Mouse (Mus musculus) mouse embryonic stem cell (cell line): ENCODE measurements around the gene Fsd1.

Experiments
- in situ Hi-C, 2 experiments: fragments of 300-500 bp; cut with MboI; formaldehyde crosslinking; loops; 1 replicate in 1 of 2; 3 replicates in 1 of 2; pipeline ENCODE4 v1.14.3; 2019 to 2020; ENCODE audit warnings: low sequenced_read_pairs in 2 of 2, low pct_unique_long_range_greater_than_20kb in 1 of 2, mixed read lengths in 1 of 2; ENCODE audit not compliant: unreplicated experiment in 1 of 2

Gene Fsd1

GRCm38 (mm10) chr17:55959946-55960740 lies 26.2 kb upstream of the Fsd1 start:
- in situ Hi-C loops: no loop called here

GRCm38 (mm10) chr17:55960791-55961190 lies 25.5 kb upstream of the Fsd1 start:
- in situ Hi-C loops: no loop called here

GRCm38 (mm10) chr17:55961631-55962030 lies 24.7 kb upstream of the Fsd1 start:
- in situ Hi-C loops: no loop called here

- in situ Hi-C loops: no loop called here
Measured at GRCm38 (mm10) chr17:55963171-55963570, 23.1 kb upstream of the Fsd1 start.

GRCm38 (mm10) chr17:55964496-55964895 lies 21.8 kb upstream of the Fsd1 start:
- in situ Hi-C loops: no loop called here

GRCm38 (mm10) chr17:55964996-55965395 lies 21.3 kb upstream of the Fsd1 start:
- in situ Hi-C loops: no loop called here

- in situ Hi-C loops: no loop called here
Measured at GRCm38 (mm10) chr17:55967186-55967585, 19.1 kb upstream of the Fsd1 start.

- in situ Hi-C loops: no loop called here
Measured at GRCm38 (mm10) chr17:55968210-55968609, 18.1 kb upstream of the Fsd1 start.

- in situ Hi-C loops: no loop called here
Measured at GRCm38 (mm10) chr17:55969560-55969959, 16.7 kb upstream of the Fsd1 start.

- in situ Hi-C loops: no loop called here
Measured at GRCm38 (mm10) chr17:55969966-55970891, 16.1 kb upstream of the Fsd1 start, which contains the start of gene Shd. Shd (plus strand) TSS chr17:55970467.

GRCm38 (mm10) chr17:55971453-55971852 lies 14.9 kb upstream of the Fsd1 start:
- in situ Hi-C loops: no loop called here

GRCm38 (mm10) chr17:55976255-55976862 lies 9.9 kb upstream of the Fsd1 start:
- in situ Hi-C loops: no loop called here

GRCm38 (mm10) chr17:55977301-55977700 lies 9.0 kb upstream of the Fsd1 start:
- in situ Hi-C loops: no loop called here

GRCm38 (mm10) chr17:55990278-55990898 lies 4.1 kb downstream of the Fsd1 start:
- in situ Hi-C loops: no loop called here

- in situ Hi-C loops: no loop called here
Measured at GRCm38 (mm10) chr17:55996007-55996406, 9.7 kb downstream of the Fsd1 start.

GRCm38 (mm10) chr17:55999794-56000499 lies 13.6 kb downstream of the Fsd1 start:
- in situ Hi-C loops: no loop called here

GRCm38 (mm10) chr17:56003000-56003399 lies 16.7 kb downstream of the Fsd1 start:
- in situ Hi-C loops: no loop called here

GRCm38 (mm10) chr17:56005415-56006061 lies 19.2 kb downstream of the Fsd1 start, which contains the start of the genes Stap2 and Mpnd:
Stap2 (minus strand) TSS chr17:56005584.
Mpnd (plus strand) TSS chr17:56005711.
- in situ Hi-C loops: no loop called here
